Mouse (Mus musculus): ENCODE data around the gene Tmem265. TPM values are rescaled to one million over a fixed set of nuclear protein-coding genes. Genes with fewer than 3 reads are reported as not detected.

Gene Tmem265
- polyA plus RNA-seq, 1 experiment: not detected

DNA sequence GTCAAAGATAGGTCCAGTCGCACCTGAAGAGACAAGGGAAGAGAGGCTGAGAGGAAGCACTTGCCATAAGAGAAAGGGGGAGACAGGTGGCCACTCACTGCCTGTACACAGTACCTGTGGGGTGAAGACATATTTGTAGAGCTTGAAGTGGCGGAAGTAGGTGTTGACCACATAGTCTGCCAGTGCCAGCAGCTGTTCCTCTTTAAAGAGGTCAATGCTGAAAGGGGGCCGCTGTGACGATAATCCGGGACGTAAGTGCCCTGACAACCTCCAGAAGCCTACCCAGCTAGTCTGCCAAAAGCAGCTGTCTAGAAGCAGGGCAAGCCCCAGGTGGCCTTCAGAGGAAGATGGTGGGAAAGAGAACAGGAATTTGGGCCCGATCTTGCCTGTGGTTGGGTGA is 23.8 kb downstream of the Tmem265 start:
- H3K4me1 ChIP-seq (ENCODE audit: control insufficient read depth, insufficient read depth, low read length): peaks cover 16% of the 10 kb centered on the region
- TF ChIP-seq CTCF (IDR thresholded peaks at IDR 0.05; ENCODE audit: insufficient read depth, low read depth, low read length): no peak
- TF ChIP-seq POLR2A (IDR thresholded peaks at IDR 0.05; ENCODE audit: insufficient read depth, low read depth, low read length): no peak
- H3K4me3 ChIP-seq (ENCODE audit: insufficient read depth, low read depth, low read length): no peak overlapping the region
- no peak overlapping the region for H3K27ac ChIP-seq (ENCODE audit: insufficient read depth, low read depth, low read length)
- WGBS: 86% methylated on average over 7 of the region's 7 CpGs

DNA sequence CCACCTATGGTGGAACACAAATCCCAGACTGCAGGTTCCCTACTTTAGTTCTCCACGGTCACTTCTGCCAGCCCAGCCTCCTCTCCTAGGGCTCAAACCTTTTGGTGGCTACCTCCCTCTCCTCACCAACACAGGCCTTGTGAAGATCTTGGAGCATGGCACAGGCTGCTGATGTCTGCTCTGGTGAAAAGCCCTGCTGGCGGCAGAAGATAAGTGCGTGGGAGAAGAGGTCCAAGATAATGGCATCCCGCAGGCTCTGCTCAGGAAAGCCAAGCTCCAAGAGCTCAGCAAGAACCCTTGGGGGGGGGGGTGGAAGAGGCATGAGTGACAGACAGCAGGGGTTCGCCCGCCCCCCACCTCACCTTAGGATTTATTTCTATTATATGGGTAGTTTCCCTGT is 25.0 kb downstream of the Tmem265 start:
- Histone ChIP-seq H3K27ac (ENCODE audit: insufficient read depth, low read depth, low read length) (no peak overlapping the region), H3K4me3 (ENCODE audit: insufficient read depth, low read depth, low read length) (no peak overlapping the region), H3K4me1 (ENCODE audit: control insufficient read depth, insufficient read depth, low read length) (peaks cover 20% of the 10 kb centered on the region)
- 91% methylated on average over 6 of the region's 6 CpGs for WGBS
- TF ChIP-seq POLR2A (IDR thresholded peaks at IDR 0.05; ENCODE audit: insufficient read depth, low read depth, low read length): no peak
- no peak for TF ChIP-seq CTCF (IDR thresholded peaks at IDR 0.05; ENCODE audit: insufficient read depth, low read depth, low read length)

GRCm38 (mm10) chr7:127587196-127587595 is 26.0 kb downstream of the Tmem265 start:
- Histone ChIP-seq H3K4me1 (ENCODE audit: control insufficient read depth, insufficient read depth, low read length) (peaks cover 24% of the 10 kb centered on the region), H3K4me3 (ENCODE audit: insufficient read depth, low read depth, low read length) (no peak overlapping the region), H3K27ac (ENCODE audit: insufficient read depth, low read depth, low read length) (no peak overlapping the region)
- TF ChIP-seq CTCF (IDR thresholded peaks at IDR 0.05; ENCODE audit: insufficient read depth, low read depth, low read length) (no peak), POLR2A (IDR thresholded peaks at IDR 0.05; ENCODE audit: insufficient read depth, low read depth, low read length) (no peak)
- WGBS: 71% methylated on average over 5 of the region's 5 CpGs

- TF ChIP-seq CTCF (IDR thresholded peaks at IDR 0.05; ENCODE audit: insufficient read depth, low read depth, low read length): no peak
- TF ChIP-seq POLR2A (IDR thresholded peaks at IDR 0.05; ENCODE audit: insufficient read depth, low read depth, low read length): peak; percentile 69
- H3K4me1 ChIP-seq (ENCODE audit: control insufficient read depth, insufficient read depth, low read length): peaks cover 24% of the 10 kb centered on the region
- peak within 1 kb of the TSS; percentile 92 for H3K4me3 ChIP-seq (ENCODE audit: insufficient read depth, low read depth, low read length)
- WGBS: under 1% methylated on average over 46 of the region's 50 CpGs
- H3K27ac ChIP-seq (ENCODE audit: insufficient read depth, low read depth, low read length): peak within 1 kb of the TSS; percentile 47
Measured at GRCm38 (mm10) chr7:127588011-127588871, 27.1 kb downstream of the Tmem265 start, which contains the start of the genes Ccdc189 and Rnf40. Gene Ccdc189, minus strand, starts transcription at chr7:127588595. Gene Rnf40, plus strand, starts transcription at chr7:127588767.

- no peak for TF ChIP-seq POLR2A (IDR thresholded peaks at IDR 0.05; ENCODE audit: insufficient read depth, low read depth, low read length)
- TF ChIP-seq CTCF (IDR thresholded peaks at IDR 0.05; ENCODE audit: insufficient read depth, low read depth, low read length): no peak
- Histone ChIP-seq H3K4me1 (ENCODE audit: control insufficient read depth, insufficient read depth, low read length) (peaks cover 24% of the 10 kb centered on the region), H3K27ac (ENCODE audit: insufficient read depth, low read depth, low read length) (peak overlapping the region; percentile 43; the same call in 1 of the 2 replicates), H3K4me3 (ENCODE audit: insufficient read depth, low read depth, low read length) (peak overlapping the region; percentile 92)
- WGBS: 4% methylated on average over 29 of the region's 29 CpGs
Measured at GRCm38 (mm10) chr7:127588901-127589300, 27.7 kb downstream of the Tmem265 start.

DNA sequence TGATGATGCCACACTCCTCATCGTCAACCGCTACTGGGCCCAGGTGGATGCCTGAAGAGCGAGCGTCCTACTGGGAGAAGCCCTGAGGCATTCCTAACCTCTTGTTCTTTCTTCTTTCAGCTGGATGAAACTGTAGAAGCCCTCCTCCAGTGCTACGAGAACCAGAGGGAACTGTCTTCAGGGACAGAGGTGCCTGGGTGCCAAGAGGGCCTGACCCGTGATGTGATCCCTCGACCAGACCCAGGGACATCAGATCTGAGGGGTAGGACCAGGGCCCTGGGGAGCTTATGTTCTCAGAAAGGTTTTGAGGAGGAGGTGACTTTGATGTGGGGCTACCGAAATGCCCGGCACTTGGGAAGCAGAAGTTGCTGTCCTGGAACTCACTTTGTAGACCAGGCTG is 28.4 kb downstream of the Tmem265 start:
- H3K4me1 ChIP-seq (ENCODE audit: control insufficient read depth, insufficient read depth, low read length): peaks cover 24% of the 10 kb centered on the region
- TF ChIP-seq POLR2A (IDR thresholded peaks at IDR 0.05; ENCODE audit: insufficient read depth, low read depth, low read length) (no peak), CTCF (IDR thresholded peaks at IDR 0.05; ENCODE audit: insufficient read depth, low read depth, low read length) (no peak)
- H3K4me3 ChIP-seq (ENCODE audit: insufficient read depth, low read depth, low read length): peak overlapping the region; percentile 92
- no peak overlapping the region for H3K27ac ChIP-seq (ENCODE audit: insufficient read depth, low read depth, low read length)
- 91% methylated on average over 9 of the region's 9 CpGs for WGBS

- no peak for TF ChIP-seq POLR2A (IDR thresholded peaks at IDR 0.05; ENCODE audit: insufficient read depth, low read depth, low read length)
- TF ChIP-seq CTCF (IDR thresholded peaks at IDR 0.05; ENCODE audit: insufficient read depth, low read depth, low read length): no peak
- Histone ChIP-seq H3K4me1 (ENCODE audit: control insufficient read depth, insufficient read depth, low read length) (peaks cover 24% of the 10 kb centered on the region), H3K4me3 (ENCODE audit: insufficient read depth, low read depth, low read length) (no peak overlapping the region), H3K27ac (ENCODE audit: insufficient read depth, low read depth, low read length) (no peak overlapping the region)
- 87% methylated on average over 10 of the region's 10 CpGs for WGBS
Measured at GRCm38 (mm10) chr7:127591108-127591507, 29.9 kb downstream of the Tmem265 start.

GRCm38 (mm10) chr7:127592575-127592974 is 31.4 kb downstream of the Tmem265 start:
- no peak overlapping the region for H3K4me3 ChIP-seq (ENCODE audit: insufficient read depth, low read depth, low read length)
- peaks cover 20% of the 10 kb centered on the region for H3K4me1 ChIP-seq (ENCODE audit: control insufficient read depth, insufficient read depth, low read length)
- WGBS: 88% methylated on average over 14 of the region's 14 CpGs
- H3K27ac ChIP-seq (ENCODE audit: insufficient read depth, low read depth, low read length): no peak overlapping the region
- TF ChIP-seq CTCF (IDR thresholded peaks at IDR 0.05; ENCODE audit: insufficient read depth, low read depth, low read length) (no peak), POLR2A (IDR thresholded peaks at IDR 0.05; ENCODE audit: insufficient read depth, low read depth, low read length) (no peak)

DNA sequence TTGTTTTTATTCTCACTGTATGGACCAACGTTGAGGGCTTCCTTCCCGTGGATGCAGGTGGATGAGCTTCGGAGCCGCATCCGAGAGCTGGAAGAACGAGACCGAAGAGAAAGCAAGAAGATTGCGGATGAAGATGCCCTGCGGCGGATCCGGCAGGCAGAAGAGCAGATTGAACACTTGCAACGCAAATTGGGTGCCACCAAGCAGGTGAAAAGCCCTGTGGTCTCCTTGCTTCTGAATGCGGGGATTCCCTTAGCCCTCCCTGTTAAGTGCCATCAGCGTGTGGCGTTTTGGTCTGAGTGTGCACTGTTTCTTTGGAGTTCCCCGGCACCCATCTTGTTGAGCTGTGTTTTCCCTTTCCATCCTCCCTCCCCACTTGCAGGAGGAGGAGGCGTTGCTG is 35.6 kb downstream of the Tmem265 start:
- TF ChIP-seq CTCF (IDR thresholded peaks at IDR 0.05; ENCODE audit: insufficient read depth, low read depth, low read length) (no peak), POLR2A (IDR thresholded peaks at IDR 0.05; ENCODE audit: insufficient read depth, low read depth, low read length) (no peak)
- Histone ChIP-seq H3K4me3 (ENCODE audit: insufficient read depth, low read depth, low read length) (no peak overlapping the region), H3K27ac (ENCODE audit: insufficient read depth, low read depth, low read length) (no peak overlapping the region), H3K4me1 (ENCODE audit: control insufficient read depth, insufficient read depth, low read length) (no peaks in the 10 kb centered on the region; the same call in 1 of the 2 replicates)
- WGBS: 94% methylated on average over 17 of the region's 17 CpGs

Data from olfactory bulb, adult 2 months (tissue).